Mouse (Mus musculus): ENCODE data around the gene Olfr1275.

Gene Olfr1275

GRCm38 (mm10) chr2:111235186-111235585 lies at the start of gene Olfr1275:
TSS of gene Olfr1275 (minus strand) at chr2:111235286.
- Histone ChIP-seq H3K4me3 (replicated peaks; ENCODE audit: low read length) (no peak within 1 kb of the TSS), H3K9me3 (ENCODE audit: low read length) (no peaks in the 10 kb centered on the region), H3K27me3 (ENCODE audit: insufficient read depth, low read length) (no peaks in the 10 kb centered on the region), H3K4me1 (replicated peaks; ENCODE audit: low read depth, low read length) (no peaks in the 10 kb centered on the region), H3K36me3 (ENCODE audit: insufficient read depth, low read length) (no peaks in the 10 kb centered on the region)
- TF ChIP-seq POU5F1 (IDR thresholded peaks at IDR 0.05; ENCODE audit: borderline replicate concordance, low read length) (no peak), NANOG (IDR thresholded peaks at IDR 0.05; ENCODE audit: borderline replicate concordance, low read length) (no peak), CTCF (conservative IDR thresholded peaks at IDR 0.05; ENCODE audit: low read length) (no peak)

DNA sequence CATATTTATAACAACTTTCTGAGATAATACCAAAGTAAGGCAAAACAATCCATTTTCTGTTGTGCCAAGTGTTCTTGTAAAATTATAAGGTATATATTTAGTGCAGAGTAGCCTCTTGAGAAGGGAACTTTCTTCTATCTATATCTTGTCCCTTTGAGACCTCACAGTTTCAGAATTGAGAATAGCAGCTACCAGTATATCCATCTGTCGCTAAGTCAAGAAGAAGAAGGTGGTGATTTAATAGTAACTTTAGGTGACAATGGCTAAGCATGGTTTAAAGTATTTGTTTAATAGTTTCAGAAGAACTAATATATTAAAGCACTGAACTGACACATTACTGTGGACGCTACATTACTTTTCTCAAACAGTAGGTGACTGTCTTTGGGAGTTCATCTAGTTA lies 38.9 kb upstream of the Olfr1275 start, which contains the start of gene Olfr1277:
Gene Olfr1277, minus strand, starts transcription at position 101 of the 400 bp plus-strand sequence.
- Histone ChIP-seq H3K27me3 (ENCODE audit: insufficient read depth, low read length) (no peaks in the 10 kb centered on the region), H3K4me1 (replicated peaks; ENCODE audit: low read depth, low read length) (no peaks in the 10 kb centered on the region), H3K36me3 (ENCODE audit: insufficient read depth, low read length) (no peaks in the 10 kb centered on the region), H3K9me3 (ENCODE audit: low read length) (peaks cover 6% of the 10 kb centered on the region), H3K4me3 (replicated peaks; ENCODE audit: low read length) (no peak within 1 kb of the TSS)
- TF ChIP-seq NANOG (IDR thresholded peaks at IDR 0.05; ENCODE audit: borderline replicate concordance, low read length) (no peak), CTCF (conservative IDR thresholded peaks at IDR 0.05; ENCODE audit: low read length) (no peak), POU5F1 (IDR thresholded peaks at IDR 0.05; ENCODE audit: borderline replicate concordance, low read length) (no peak)

DNA sequence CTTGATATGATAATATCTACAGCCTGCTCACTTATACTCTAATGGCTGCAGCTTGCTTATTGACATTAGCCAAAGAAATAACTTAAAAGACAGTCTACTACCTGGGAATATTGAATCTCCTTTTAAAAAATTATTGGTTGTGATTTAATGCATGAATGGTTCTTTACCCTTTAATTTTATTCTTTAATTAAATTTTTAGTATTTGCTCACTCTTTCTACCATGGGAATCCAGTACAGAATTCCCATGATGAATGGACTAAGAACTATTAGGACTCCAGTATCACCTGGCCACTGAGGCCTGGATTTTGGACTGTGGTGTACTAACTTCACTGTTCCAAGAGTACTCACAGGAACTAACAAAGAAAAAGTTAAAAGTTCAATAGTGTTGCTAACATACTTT lies 19.1 kb upstream of the Olfr1275 start, which contains the start of gene Olfr1276:
Gene Olfr1276, plus strand, starts transcription at position 301 of the 400 bp plus-strand sequence.
- H3K4me1 ChIP-seq (replicated peaks; ENCODE audit: low read depth, low read length), result no peaks in the 10 kb centered on the region
- no peak within 1 kb of the TSS for H3K4me3 ChIP-seq (replicated peaks; ENCODE audit: low read length)
- no peaks in the 10 kb centered on the region for H3K27me3 ChIP-seq (ENCODE audit: insufficient read depth, low read length)
- no peaks in the 10 kb centered on the region for H3K36me3 ChIP-seq (ENCODE audit: insufficient read depth, low read length)
- no peak for TF ChIP-seq NANOG (IDR thresholded peaks at IDR 0.05; ENCODE audit: borderline replicate concordance, low read length)
- no peak for TF ChIP-seq POU5F1 (IDR thresholded peaks at IDR 0.05; ENCODE audit: borderline replicate concordance, low read length)
- peaks cover 2% of the 10 kb centered on the region; the same call in 1 of the 2 replicates for H3K9me3 ChIP-seq (ENCODE audit: low read length)

DNA sequence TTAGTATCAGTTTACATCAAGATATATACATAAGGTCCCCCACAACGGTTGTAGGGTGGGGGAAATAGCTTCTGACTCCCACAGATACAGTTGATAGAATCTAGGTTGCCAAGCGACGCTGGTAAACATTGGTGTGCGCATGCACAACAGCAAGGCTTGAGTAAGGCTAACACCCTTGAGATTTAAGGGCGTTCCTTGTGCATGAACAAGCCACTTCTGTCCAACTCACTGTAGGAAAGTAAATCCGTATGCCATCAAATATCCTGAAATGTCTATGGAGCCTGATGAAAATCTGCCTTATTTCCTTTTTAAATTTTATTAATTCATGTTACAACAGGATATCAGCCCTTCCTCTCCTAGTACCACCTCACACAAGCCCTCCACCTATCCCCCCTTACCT lies 5.6 kb downstream of the Olfr1275 start, which contains the start of gene 4930430A15Rik:
Gene 4930430A15Rik, minus strand, starts transcription at position 101 of the 400 bp plus-strand sequence.
- TF ChIP-seq CTCF (conservative IDR thresholded peaks at IDR 0.05; ENCODE audit: low read length), result no peak
- TF ChIP-seq POU5F1 (IDR thresholded peaks at IDR 0.05; ENCODE audit: borderline replicate concordance, low read length), result no peak
- TF ChIP-seq NANOG (IDR thresholded peaks at IDR 0.05; ENCODE audit: borderline replicate concordance, low read length), result no peak
- H3K27me3 ChIP-seq (ENCODE audit: insufficient read depth, low read length), result no peaks in the 10 kb centered on the region
- H3K36me3 ChIP-seq (ENCODE audit: insufficient read depth, low read length), result no peaks in the 10 kb centered on the region
- H3K4me3 ChIP-seq (replicated peaks; ENCODE audit: low read length), result no peak within 1 kb of the TSS
- H3K9me3 ChIP-seq (ENCODE audit: low read length), result no peaks in the 10 kb centered on the region
- H3K4me1 ChIP-seq (replicated peaks; ENCODE audit: low read depth, low read length), result no peaks in the 10 kb centered on the region

- no peak for TF ChIP-seq CTCF (conservative IDR thresholded peaks at IDR 0.05; ENCODE audit: low read length)
- TF ChIP-seq POU5F1 (IDR thresholded peaks at IDR 0.05; ENCODE audit: borderline replicate concordance, low read length), result no peak
- TF ChIP-seq NANOG (IDR thresholded peaks at IDR 0.05; ENCODE audit: borderline replicate concordance, low read length), result no peak
- no peak overlapping the region for H3K4me3 ChIP-seq (replicated peaks; ENCODE audit: low read length)
- H3K4me1 ChIP-seq (replicated peaks; ENCODE audit: low read depth, low read length), result no peaks in the 10 kb centered on the region
- H3K9me3 ChIP-seq (ENCODE audit: low read length), result peaks cover 4% of the 10 kb centered on the region; the same call in 1 of the 2 replicates
- no peaks in the 10 kb centered on the region for H3K27me3 ChIP-seq (ENCODE audit: insufficient read depth, low read length)
- no peaks in the 10 kb centered on the region for H3K36me3 ChIP-seq (ENCODE audit: insufficient read depth, low read length)
These were observed 53.0 kb downstream of the Olfr1275 start for GRCm38 (mm10) chr2:111182068-111182467.
